Mouse (Mus musculus) E14TG2a.4 (cell line): ENCODE data around the gene Pif1.

Experiments
- CTCF ChIP-seq: conservative IDR thresholded peaks from 2 replicates; pipeline ENCODE4 v1.5.1; 2014; ENCODE audit warnings: low read length
- NANOG ChIP-seq: IDR thresholded peaks from 2 replicates; pipeline ENCODE4 v1.6.1; 2014; ENCODE audit warnings: borderline replicate concordance, low read length, mixed read lengths
- POU5F1 ChIP-seq: IDR thresholded peaks from 2 replicates; pipeline ENCODE4 v1.6.1; 2014; ENCODE audit warnings: low read length, borderline replicate concordance

GRCm38 (mm10) chr9:65631354-65632021 is 44.5 kb downstream of the Pif1 start:
- TF ChIP-seq CTCF: no peak
- TF ChIP-seq POU5F1: no peak
- TF ChIP-seq NANOG: no peak
